Mouse (Mus musculus): ENCODE data around the gene Tial1. TPM values are rescaled to one million over a fixed set of nuclear protein-coding genes. Genes with fewer than 3 reads are reported as not detected.

Gene Tial1
- total RNA-seq, 4 experiments from 2014 or later: 41.9 to 46.8 (median 44.8) TPM

DNA sequence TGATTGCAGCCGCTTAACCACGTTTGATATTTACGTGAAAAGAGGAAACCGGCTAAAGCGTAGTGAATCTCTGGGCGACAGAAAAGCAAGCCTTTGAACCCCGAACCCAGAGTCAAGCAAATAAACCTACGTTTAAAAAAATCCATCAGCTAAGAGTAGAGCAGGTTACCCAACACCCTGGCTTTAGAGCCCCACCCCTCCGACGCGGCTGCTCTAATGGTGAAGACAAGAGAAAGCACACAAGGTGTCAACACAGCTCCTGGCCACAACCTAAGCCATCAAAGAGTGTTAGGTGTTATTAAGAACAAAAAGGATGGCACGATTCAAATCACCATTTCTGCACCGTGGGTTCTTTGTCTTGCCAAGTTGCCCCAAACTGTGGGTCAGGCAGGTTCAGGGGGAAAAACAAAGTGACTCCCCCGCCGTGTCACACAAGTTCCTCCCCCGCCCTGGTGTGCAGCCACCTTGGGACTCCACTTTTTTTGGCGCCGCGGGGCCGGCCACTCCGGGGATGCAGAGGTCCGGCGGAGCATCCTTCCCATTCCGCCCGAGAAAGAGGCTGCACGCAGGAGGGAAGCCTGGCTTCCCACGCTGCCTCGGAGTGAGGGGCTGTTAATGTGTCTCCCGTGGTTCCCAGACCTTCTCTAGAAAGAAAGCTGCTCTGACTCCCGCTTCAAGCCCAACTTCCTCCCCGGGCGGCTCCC is 44.1 kb downstream of the Tial1 start:
- no peak for DNase-seq (ENCODE audit: low spot score)

GRCm38 (mm10) chr7:128416664-128417063 is 44.9 kb downstream of the Tial1 start:
- DNase-seq (ENCODE audit: low spot score): no peak

GRCm38 (mm10) chr7:128414433-128414832 is 47.1 kb downstream of the Tial1 start:
- no peak for DNase-seq (ENCODE audit: low spot score)

GRCm38 (mm10) chr7:128412071-128412833 is 49.3 kb downstream of the Tial1 start:
- DNase-seq (ENCODE audit: low spot score): peak; percentile 6

- DNase-seq (ENCODE audit: low spot score): no peak
Observed at GRCm38 (mm10) chr7:128410708-128411413, 50.7 kb downstream of the Tial1 start.

GRCm38 (mm10) chr7:128408265-128408664 is 53.3 kb downstream of the Tial1 start:
- no peak for DNase-seq (ENCODE audit: low spot score)

GRCm38 (mm10) chr7:128403988-128404387 is 57.5 kb downstream of the Tial1 start:
- DNase-seq (ENCODE audit: low spot score): no peak

DNA sequence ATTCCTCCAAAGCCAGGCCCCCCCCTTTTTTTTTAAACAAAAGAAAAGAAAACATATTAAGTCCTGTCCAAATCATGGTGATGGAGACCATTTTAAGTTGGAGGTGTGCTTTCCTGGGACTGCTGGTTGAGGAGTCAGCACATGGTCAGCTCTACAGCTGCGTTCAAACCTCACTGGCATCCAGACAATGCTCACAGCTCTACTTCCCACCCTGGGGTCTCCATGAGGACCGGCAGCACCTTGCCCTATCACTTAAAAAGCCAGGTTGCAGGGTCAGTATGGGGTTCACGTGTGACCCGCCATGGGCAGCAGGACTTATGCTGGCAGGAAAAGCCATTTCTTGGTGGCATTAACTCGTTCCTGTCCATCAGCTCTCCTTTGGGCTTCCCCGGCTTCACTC is 57.9 kb downstream of the Tial1 start:
- DNase-seq (ENCODE audit: low spot score): no peak

GRCm38 (mm10) chr7:128403128-128403527 is 58.4 kb downstream of the Tial1 start:
- DNase-seq (ENCODE audit: low spot score): no peak

GRCm38 (mm10) chr7:128402577-128402976 is 58.9 kb downstream of the Tial1 start:
- no peak for DNase-seq (ENCODE audit: low spot score)

GRCm38 (mm10) chr7:128398664-128399063 is 62.9 kb downstream of the Tial1 start:
- no peak for DNase-seq (ENCODE audit: low spot score)

GRCm38 (mm10) chr7:128397066-128397465 is 64.5 kb downstream of the Tial1 start:
- no peak for DNase-seq (ENCODE audit: low spot score)

DNA sequence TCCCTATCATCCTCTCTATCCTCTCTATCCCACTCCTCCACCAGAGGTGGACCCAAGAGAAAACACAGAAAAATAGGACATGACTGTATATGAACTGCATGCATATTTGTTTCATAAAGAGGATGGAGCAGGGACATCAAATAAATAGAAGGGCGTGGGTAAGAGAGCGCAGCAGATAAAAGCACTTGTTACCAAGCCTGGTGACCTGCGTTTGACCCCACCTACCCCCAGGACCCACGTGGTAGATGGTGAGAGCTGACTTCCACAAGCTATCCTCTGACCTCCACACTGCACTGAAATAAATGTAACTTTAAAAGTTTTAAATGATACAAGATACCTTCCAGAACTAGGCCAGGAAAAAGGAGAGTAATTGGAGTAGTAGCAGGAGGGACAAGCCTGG is 67.8 kb downstream of the Tial1 start:
- DNase-seq (ENCODE audit: low spot score): no peak

- no peak for DNase-seq (ENCODE audit: low spot score)
Observed at GRCm38 (mm10) chr7:128392972-128393314, 68.6 kb downstream of the Tial1 start.

DNA sequence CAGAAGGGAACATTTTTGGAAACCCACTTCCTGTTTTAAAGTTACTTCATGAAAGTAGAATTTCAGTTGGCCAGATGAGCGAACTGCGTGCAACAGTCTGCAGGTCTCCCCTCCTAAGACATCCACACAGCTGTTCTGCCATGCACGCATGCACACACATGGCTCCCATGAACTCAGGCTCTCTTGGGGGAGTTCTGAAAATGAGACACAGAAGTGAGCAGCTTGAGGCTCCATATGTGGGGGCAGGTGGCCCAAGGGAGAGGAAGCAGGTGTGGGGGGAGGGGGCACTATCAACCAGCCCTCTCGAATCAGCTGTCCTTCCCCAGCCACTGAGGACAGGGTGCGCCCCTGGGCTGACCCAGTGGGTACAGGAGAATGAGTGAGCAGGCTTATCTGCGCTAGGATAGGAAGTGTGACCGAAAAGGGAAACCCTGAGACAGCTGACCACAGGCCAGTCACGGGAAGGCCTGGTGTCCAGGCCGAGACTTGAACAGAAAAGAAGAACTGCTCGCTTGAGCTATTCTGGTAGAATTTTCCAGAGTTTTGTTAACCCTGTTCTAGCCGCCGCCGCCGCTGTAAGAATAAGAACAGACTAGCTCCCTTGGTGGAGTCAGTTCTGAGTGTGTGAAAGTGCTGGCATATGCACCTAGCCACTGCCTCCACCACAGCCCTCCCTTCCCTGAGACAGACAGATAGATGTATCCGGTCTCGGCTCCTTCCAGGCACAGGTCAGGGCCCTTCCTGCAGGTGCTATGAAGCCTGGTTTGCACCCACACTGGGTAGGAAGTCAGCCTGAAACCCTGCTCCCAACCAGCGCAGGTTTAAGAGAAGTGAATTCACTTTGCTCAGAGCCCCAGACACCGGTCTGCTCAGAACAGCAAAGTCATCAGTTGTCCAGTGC is 69.2 kb downstream of the Tial1 start:
- DNase-seq (ENCODE audit: low spot score): peak; percentile 68

GRCm38 (mm10) chr7:128391267-128392057 is 70.1 kb downstream of the Tial1 start:
- no peak for DNase-seq (ENCODE audit: low spot score)
